Mouse (Mus musculus) 3T3-L1 (cell line): ENCODE results near the gene Aim2.
A peak's percentile ranks its signal among the peaks of the same experiment; 100 is the strongest.
"Not testable (repeated sequence)": the region's sequence is repeated elsewhere in the genome, so short reads cannot be mapped to it uniquely, and the experiment has no call there.

ENCODE experiments used
- DNase-seq: peaks from one replicate; pipeline ENCODE4 v3.0.0-alpha.2; 2015; ENCODE audit warnings: low read depth, low spot score

Gene Aim2

GRCm38 (mm10) chr1:173350372-173350957 lies at the start of gene Aim2:
TSS of gene Aim2 (plus strand) at chr1:173350879.
- DNase-seq, result no peak

- DNase-seq, result not testable (repeated sequence)
Measured at GRCm38 (mm10) chr1:173302795-173303194, 47.9 kb upstream of the Aim2 start.

- not testable (repeated sequence) for DNase-seq
Measured at GRCm38 (mm10) chr1:173313535-173314050, 37.1 kb upstream of the Aim2 start.

- DNase-seq, result no peak
Measured at GRCm38 (mm10) chr1:173315725-173316124, 35.0 kb upstream of the Aim2 start.

- DNase-seq, result no peak
Measured at GRCm38 (mm10) chr1:173317925-173318477, 32.7 kb upstream of the Aim2 start.

- DNase-seq, result no peak
Measured at GRCm38 (mm10) chr1:173321593-173322248, 29.0 kb upstream of the Aim2 start.

GRCm38 (mm10) chr1:173322249-173322627 lies 28.4 kb upstream of the Aim2 start:
- DNase-seq, result no peak

GRCm38 (mm10) chr1:173323839-173324585 lies 26.7 kb upstream of the Aim2 start:
- DNase-seq, result peak; percentile 49

GRCm38 (mm10) chr1:173324961-173325360 lies 25.7 kb upstream of the Aim2 start:
- DNase-seq, result no peak

GRCm38 (mm10) chr1:173325395-173325794 lies 25.3 kb upstream of the Aim2 start:
- DNase-seq, result no peak

- DNase-seq, result no peak
Measured at GRCm38 (mm10) chr1:173326552-173326951, 24.1 kb upstream of the Aim2 start.

GRCm38 (mm10) chr1:173328446-173328845 lies 22.2 kb upstream of the Aim2 start:
- no peak for DNase-seq

GRCm38 (mm10) chr1:173329185-173329584 lies 21.5 kb upstream of the Aim2 start:
- DNase-seq, result no peak

GRCm38 (mm10) chr1:173329743-173330142 lies 20.9 kb upstream of the Aim2 start:
- no peak for DNase-seq

GRCm38 (mm10) chr1:173332418-173332817 lies 18.3 kb upstream of the Aim2 start:
- DNase-seq, result no peak

GRCm38 (mm10) chr1:173333312-173334253 lies 17.1 kb upstream of the Aim2 start, which contains the start of gene Ackr1:
TSS of gene Ackr1 (minus strand) at chr1:173333750.
- no peak for DNase-seq

- DNase-seq, result no peak
Measured at GRCm38 (mm10) chr1:173335903-173336302, 14.8 kb upstream of the Aim2 start.

GRCm38 (mm10) chr1:173337008-173337407 lies 13.7 kb upstream of the Aim2 start:
- no peak for DNase-seq

- DNase-seq, result peak; percentile 50
Measured at GRCm38 (mm10) chr1:173339543-173339942, 11.1 kb upstream of the Aim2 start.

- no peak for DNase-seq
Measured at GRCm38 (mm10) chr1:173342425-173342824, 8.3 kb upstream of the Aim2 start.

- DNase-seq, result no peak
Measured at GRCm38 (mm10) chr1:173343934-173344333, 6.7 kb upstream of the Aim2 start.
